Mouse (Mus musculus) intestine, postnatal 0 days (tissue): ENCODE measurements at regions not wholly inside any gene's neighbourhood (a gene's known extent, or its start where the extent isn't known, plus 50 kb on each side); places are given as distances from the start of the nearest gene placed in this dataset.
"Not testable (repeated sequence)": the region's sequence is repeated elsewhere in the genome, so short reads cannot be mapped to it uniquely, and the experiment has no call there.

Experiments used
- ATAC-seq: fragments of 200-750 bp; cut with Nextera tagmentation; 2 replicates; pipeline ENCODE4 v1.8.0; 2017; ENCODE audit warnings: mild to moderate bottlenecking, moderate TSS enrichment, moderate library complexity
- H3K27ac ChIP-seq: fragments of 300-500 bp; sonication (generic); 2 replicates; pipeline ENCODE4 v1.5.1; 2014; ENCODE audit warnings: mild to moderate bottlenecking, low read depth, low read length, moderate library complexity
- H3K27me3 ChIP-seq: fragments of 300-500 bp; sonication (generic); replicated peaks from 2 replicates; pipeline ENCODE4 v1.6.1; 2014; ENCODE audit warnings: low read length, mixed read lengths; ENCODE audit not compliant: control insufficient read depth, insufficient read depth
- H3K36me3 ChIP-seq: fragments of 300-500 bp; sonication (generic); 2 replicates; pipeline ENCODE4 v1.6.1; 2014; ENCODE audit warnings: mild to moderate bottlenecking, moderate library complexity; ENCODE audit not compliant: control insufficient read depth, insufficient read depth
- H3K4me1 ChIP-seq: fragments of 300-500 bp; sonication (generic); replicated peaks from 2 replicates; pipeline ENCODE4 v1.6.1; 2014; ENCODE audit warnings: antibody characterized with exemption, low read length, mixed read lengths; ENCODE audit not compliant: control insufficient read depth, insufficient read depth
- H3K4me2 ChIP-seq: fragments of 300-500 bp; sonication (generic); replicated peaks from 2 replicates; pipeline ENCODE4 v1.6.1; 2014; ENCODE audit warnings: low read depth, mild to moderate bottlenecking, moderate library complexity
- H3K4me3 ChIP-seq: fragments of 300-500 bp; sonication (generic); 2 replicates; pipeline ENCODE4 v1.5.1; 2014; ENCODE audit warnings: low read depth, low read length
- H3K9ac ChIP-seq: fragments of 300-500 bp; sonication (generic); 2 replicates; pipeline ENCODE4 v1.6.1; 2014; ENCODE audit warnings: mild to moderate bottlenecking, low read depth, low read length
- H3K9me3 ChIP-seq: fragments of 300-500 bp; sonication (generic); 2 replicates; pipeline ENCODE4 v1.6.1; 2016; ENCODE audit warnings: mixed run types; ENCODE audit not compliant: control insufficient read depth
- WGBS: fragments of 180-500 bp; shearing (Covaris S2); extraction: QIAGEN DNeasy Blood & Tissue Kit; methylation state at CpG from one replicate; pipeline ENCODE4 v1.1.7; 2014; 5-methylcytosine and 5-hydroxymethylcytosine counted together

DNA sequence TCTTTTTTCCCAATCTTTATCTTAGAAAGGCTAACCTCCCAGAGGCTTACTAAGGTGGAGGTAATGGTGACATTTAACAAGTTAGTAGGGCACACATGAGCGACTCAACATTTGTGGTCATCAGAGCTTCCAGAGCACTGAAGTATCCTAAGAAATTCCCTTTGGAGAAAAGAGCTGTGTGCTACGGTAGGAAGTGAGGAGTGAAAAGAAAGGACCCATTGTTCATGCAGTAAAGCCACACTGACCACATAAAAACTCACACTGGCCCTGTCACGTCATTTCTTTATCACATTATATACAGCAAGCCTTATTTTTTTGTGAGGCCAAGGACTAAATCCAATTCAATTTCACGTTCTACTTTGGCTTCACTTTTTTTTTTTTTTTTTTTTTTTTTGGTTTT lies 80.7 kb upstream of the Dynlt1c start:
- H3K27ac ChIP-seq, ATAC-seq, H3K36me3 ChIP-seq, H3K9me3 ChIP-seq, H3K4me3 ChIP-seq, H3K9ac ChIP-seq, H3K4me1 ChIP-seq, H3K4me2 ChIP-seq, H3K27me3 ChIP-seq: not testable (repeated sequence)
- WGBS = 70% methylated on average over 4 of the region's 4 CpGs

DNA sequence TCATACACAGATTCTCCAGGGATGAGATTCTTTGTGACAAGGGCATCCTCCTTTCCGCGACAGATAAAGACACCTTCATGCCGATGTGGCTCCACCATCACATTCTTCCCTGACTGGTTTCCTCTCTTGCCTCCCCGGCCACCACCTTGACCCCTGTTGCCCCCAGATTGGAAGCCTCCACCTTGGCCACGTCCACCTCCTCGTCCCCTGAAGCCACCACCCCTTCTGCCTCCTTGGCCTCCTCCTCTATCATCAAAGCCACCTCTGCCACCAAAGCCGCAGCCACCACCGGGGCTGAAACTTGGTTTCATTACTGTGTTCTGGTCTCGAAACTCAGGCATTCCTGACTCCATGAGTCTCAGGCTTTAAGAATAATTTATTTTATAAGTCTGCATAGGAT lies 79.3 kb upstream of the Dynlt1c start:
- H3K36me3 ChIP-seq, H3K27ac ChIP-seq, H3K27me3 ChIP-seq, H3K4me1 ChIP-seq, H3K4me2 ChIP-seq, H3K4me3 ChIP-seq, H3K9ac ChIP-seq, H3K9me3 ChIP-seq, ATAC-seq: not testable (repeated sequence)
- WGBS = 64% methylated on average over 5 of the region's 9 CpGs

DNA sequence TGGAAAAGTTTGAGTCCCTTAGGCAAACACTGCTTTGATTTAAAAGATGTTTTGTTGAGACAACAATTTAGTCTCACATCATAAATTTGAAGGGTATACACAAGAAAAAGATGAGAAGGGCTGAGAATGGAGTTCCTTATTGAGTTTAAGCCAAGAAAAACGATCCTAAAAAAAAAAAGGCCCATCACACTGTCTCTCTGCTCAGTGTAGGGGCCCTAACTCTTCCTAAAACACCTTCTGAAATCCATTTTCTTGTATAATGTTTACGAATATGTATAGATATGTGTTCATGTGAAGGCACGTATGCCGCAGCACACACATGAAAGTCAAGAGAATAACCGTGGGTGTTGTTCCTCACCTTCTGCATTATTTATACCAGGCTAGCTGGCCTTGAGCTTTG lies 62.7 kb upstream of the Dynlt1c start:
- WGBS = no CpG with 5 or more reads among the region's 5 CpGs

GRCm38 (mm10) chr17:6547064-6547760 lies 54.3 kb upstream of the Dynlt1c start:
- H3K36me3 ChIP-seq, H3K4me3 ChIP-seq, ATAC-seq, H3K27ac ChIP-seq, H3K4me1 ChIP-seq, H3K9ac ChIP-seq, H3K4me2 ChIP-seq, H3K9me3 ChIP-seq, H3K27me3 ChIP-seq: not testable (repeated sequence)
- WGBS = no CpG with 5 or more reads among the region's 8 CpGs

More for the DNA sequence above, 62.7 kb upstream of the Dynlt1c start:
- H3K36me3 ChIP-seq, ATAC-seq, H3K9me3 ChIP-seq, H3K27me3 ChIP-seq, H3K27ac ChIP-seq, H3K4me2 ChIP-seq, H3K4me3 ChIP-seq, H3K9ac ChIP-seq, H3K4me1 ChIP-seq: not testable (repeated sequence)

GRCm38 (mm10) chr17:6547937-6548336 lies 53.5 kb upstream of the Dynlt1c start:
- not testable (repeated sequence) for H3K27ac ChIP-seq, H3K4me2 ChIP-seq, H3K4me1 ChIP-seq, H3K9me3 ChIP-seq, ATAC-seq, H3K27me3 ChIP-seq, H3K36me3 ChIP-seq, H3K9ac ChIP-seq, H3K4me3 ChIP-seq
- no CpG with 5 or more reads among the region's 6 CpGs for WGBS
